Mouse (Mus musculus): ENCODE data around the gene Enpp3. TPM values are rescaled to one million over a fixed set of nuclear protein-coding genes. Genes with fewer than 3 reads are reported as not detected.

Gene Enpp3
- polyA plus RNA-seq (2017; shearing (Covaris generic)), result 0.15 TPM

GRCm38 (mm10) chr10:24842676-24843075 is at the start of gene Enpp3:
TSS of gene Enpp3 (minus strand) at chr10:24842823.

GRCm38 (mm10) chr10:24869760-24870290 is 27.2 kb upstream of the Enpp3 start, which contains the start of gene Med23:
TSS of gene Med23 (plus strand) at chr10:24869986.

Other genes with a start within 250 kb of the Enpp3 start
- gene Ccn2, start 247.4 kb downstream of the Enpp3 start, polyA plus RNA-seq (2017; shearing (Covaris generic)), result not detected
- 14.7 TPM for gene Enpp1, start 130.7 kb downstream of the Enpp3 start, polyA plus RNA-seq (2017; shearing (Covaris generic))
- gene Med23, start 27.2 kb upstream of the Enpp3 start, polyA plus RNA-seq (2017; shearing (Covaris generic)), result 26.3 TPM
- gene Arg1, start 84.7 kb upstream of the Enpp3 start, polyA plus RNA-seq (2017; shearing (Covaris generic)), result 0.44 TPM

Data from naive thymus-derived CD4-positive, alpha-beta T cell, adult 5 months (primary cell).